Mouse (Mus musculus) lung, postnatal 10 days (tissue): ENCODE measurements at regions not wholly inside any gene's neighbourhood (a gene's known extent, or its start where the extent isn't known, plus 50 kb on each side); places are given as distances from the start of the nearest gene placed in this dataset.

Experiments used
- DNase-seq: peaks from one replicate; pipeline ENCODE4 v3.0.0; 2021

- DNase-seq: no peak
Measured at GRCm38 (mm10) chr5:116900846-116901245, 215.1 kb downstream of the Suds3 start.

GRCm38 (mm10) chr5:116897391-116897790 is 218.5 kb downstream of the Suds3 start:
- DNase-seq: no peak

GRCm38 (mm10) chr5:116895036-116895783 is 220.7 kb downstream of the Suds3 start:
- no peak for DNase-seq

- no peak for DNase-seq
Measured at GRCm38 (mm10) chr5:116894575-116894974, 221.3 kb downstream of the Suds3 start.

- DNase-seq: no peak
Measured at GRCm38 (mm10) chr5:116892877-116893276, 223.0 kb downstream of the Suds3 start.

GRCm38 (mm10) chr5:116889224-116889623 is 226.7 kb downstream of the Suds3 start:
- DNase-seq: no peak

- peak; percentile 55 for DNase-seq
Measured at GRCm38 (mm10) chr5:116886181-116887136, 229.5 kb downstream of the Suds3 start.

GRCm38 (mm10) chr5:116879761-116880160 is 236.2 kb downstream of the Suds3 start:
- no peak for DNase-seq

GRCm38 (mm10) chr5:116874941-116875340 is 241.0 kb downstream of the Suds3 start:
- DNase-seq: no peak

GRCm38 (mm10) chr5:116868115-116868514 is 247.8 kb downstream of the Suds3 start:
- no peak for DNase-seq

GRCm38 (mm10) chr5:116864275-116864674 is 251.6 kb downstream of the Suds3 start:
- no peak for DNase-seq

- no peak for DNase-seq
Measured at GRCm38 (mm10) chr5:116852691-116853090, 261.1 kb upstream of the Srrm4 start.

GRCm38 (mm10) chr5:116831874-116832273 is 240.3 kb upstream of the Srrm4 start:
- DNase-seq: no peak

GRCm38 (mm10) chr5:116829771-116830170 is 238.2 kb upstream of the Srrm4 start:
- peak; percentile 44 for DNase-seq

- no peak for DNase-seq
Measured at GRCm38 (mm10) chr5:116823260-116823659, 231.6 kb upstream of the Srrm4 start.

- DNase-seq: no peak
Measured at GRCm38 (mm10) chr5:116822141-116822540, 230.5 kb upstream of the Srrm4 start.

- no peak for DNase-seq
Measured at GRCm38 (mm10) chr5:116809799-116810198, 218.2 kb upstream of the Srrm4 start.

GRCm38 (mm10) chr5:116809001-116809759 is 217.6 kb upstream of the Srrm4 start:
- no peak for DNase-seq

GRCm38 (mm10) chr5:116797460-116797859 is 205.8 kb upstream of the Srrm4 start:
- no peak for DNase-seq

- DNase-seq: no peak
Measured at GRCm38 (mm10) chr5:116795169-116795568, 203.6 kb upstream of the Srrm4 start.

- DNase-seq: no peak
Measured at GRCm38 (mm10) chr5:116790419-116790818, 198.8 kb upstream of the Srrm4 start.

GRCm38 (mm10) chr5:116789859-116790258 is 198.2 kb upstream of the Srrm4 start:
- no peak for DNase-seq

- no peak for DNase-seq
Measured at GRCm38 (mm10) chr5:116776450-116776849, 184.8 kb upstream of the Srrm4 start.
